Mouse (Mus musculus) liver, embryonic 14.5 days (tissue): ENCODE measurements around the gene Vps72. TPM values are rescaled to one million over a fixed set of nuclear protein-coding genes. Genes with fewer than 3 reads are reported as not detected.

Experiments
- ATAC-seq: fragments of 200-750 bp; cut with Nextera tagmentation; 2 replicates; pipeline ENCODE4 v1.8.0; 2017; ENCODE audit warnings: moderate number of reproducible peaks, mild to moderate bottlenecking, moderate library complexity; ENCODE audit not compliant: insufficient read depth
- DNase-seq, 3 experiments: peaks; one replicate each; pipeline ENCODE4 v3.0.0-alpha.2; 2012 to 2013; ENCODE audit warnings: low read depth in 3 of 3, low spot score in 3 of 3
- H3K27ac ChIP-seq: fragments of 300-500 bp; sonication (generic); 2 replicates; pipeline ENCODE4 v1.5.1; 2014; ENCODE audit warnings: moderate library complexity, mild to moderate bottlenecking, control low read depth, inconsistent platforms
- H3K27me3 ChIP-seq: fragments of 300-500 bp; sonication (generic); 2 replicates; pipeline ENCODE4 v1.6.1; 2014; ENCODE audit warnings: mild to moderate bottlenecking, low read length, moderate library complexity; ENCODE audit not compliant: control insufficient read depth, insufficient read depth
- H3K36me3 ChIP-seq: fragments of 300-500 bp; sonication (generic); replicated peaks from 2 replicates; pipeline ENCODE4 v1.6.1; 2014; ENCODE audit warnings: low read depth; ENCODE audit not compliant: control insufficient read depth, insufficient read depth
- H3K4me1 ChIP-seq, 2 experiments: fragments of 200-500 bp in 1 of 2; fragments of 300-500 bp in 1 of 2; sonication (generic) in 1 of 2; replicated peaks; 2 replicates each; pipeline ENCODE4 v1.6.1; 2012 to 2014; ENCODE audit warnings: antibody characterized with exemption in 1 of 2, inconsistent platforms in 1 of 2, low read length in 1 of 2; ENCODE audit not compliant: control insufficient read depth in 2 of 2, insufficient read depth in 2 of 2
- H3K4me2 ChIP-seq: fragments of 300-500 bp; sonication (generic); 2 replicates; pipeline ENCODE4 v1.6.1; 2014; ENCODE audit warnings: low read depth, mild to moderate bottlenecking, control low read depth, moderate library complexity
- H3K4me3 ChIP-seq, 2 experiments: fragments of 200-500 bp in 1 of 2; fragments of 300-500 bp in 1 of 2; sonication (generic) in 1 of 2; 2 replicates each; pipeline ENCODE4 v1.5.1; 2012 to 2014; ENCODE audit warnings: low read depth in 2 of 2, low read length in 2 of 2, mild to moderate bottlenecking in 2 of 2, control low read depth in 1 of 2, inconsistent platforms in 1 of 2, moderate library complexity in 1 of 2; ENCODE audit not compliant: insufficient read depth in 1 of 2
- H3K9ac ChIP-seq: fragments of 300-500 bp; sonication (generic); replicated peaks from 2 replicates; pipeline ENCODE4 v1.6.1; 2014; ENCODE audit warnings: mild to moderate bottlenecking, control low read depth, moderate library complexity
- H3K9me3 ChIP-seq: fragments of 300-500 bp; sonication (generic); 2 replicates; pipeline ENCODE4 v1.6.1; 2016; ENCODE audit warnings: low read length, mixed read lengths; ENCODE audit not compliant: control insufficient read depth
- CTCF ChIP-seq: IDR thresholded peaks from 2 replicates; pipeline ENCODE4 v1.5.1; 2016; ENCODE audit warnings: antibody characterized with exemption, low read depth, control low read depth
- EP300 ChIP-seq: IDR thresholded peaks from 2 replicates; pipeline ENCODE4 v1.6.1; 2016; ENCODE audit warnings: antibody characterized with exemption, low read depth
- WGBS: fragments of 180-500 bp; shearing (Covaris S2); extraction: QIAGEN DNeasy Blood & Tissue Kit; methylation state at CpG from one replicate; pipeline ENCODE4 v1.1.7; 2014; ENCODE audit not compliant: insufficient replicate concordance; 5-methylcytosine and 5-hydroxymethylcytosine counted together
- polyA plus RNA-seq, 2 experiments: library from polyadenylated mRNA; depleted of rRNA in 1 of 2; stranded (reverse) in 1 of 2; unstranded in 1 of 2; fragments of >200 nt; fragmentation: Nextera tagmentation in 1 of 2; extraction: Ambion mirVana in 1 of 2; gene quantifications; 2 replicates each; pipeline versions ENCODE4 v1.2.1 to v1.2.3; 2012 to 2014

Gene Vps72
- polyA plus RNA-seq, 2 experiments: 23.4 to 29.6 TPM

DNA sequence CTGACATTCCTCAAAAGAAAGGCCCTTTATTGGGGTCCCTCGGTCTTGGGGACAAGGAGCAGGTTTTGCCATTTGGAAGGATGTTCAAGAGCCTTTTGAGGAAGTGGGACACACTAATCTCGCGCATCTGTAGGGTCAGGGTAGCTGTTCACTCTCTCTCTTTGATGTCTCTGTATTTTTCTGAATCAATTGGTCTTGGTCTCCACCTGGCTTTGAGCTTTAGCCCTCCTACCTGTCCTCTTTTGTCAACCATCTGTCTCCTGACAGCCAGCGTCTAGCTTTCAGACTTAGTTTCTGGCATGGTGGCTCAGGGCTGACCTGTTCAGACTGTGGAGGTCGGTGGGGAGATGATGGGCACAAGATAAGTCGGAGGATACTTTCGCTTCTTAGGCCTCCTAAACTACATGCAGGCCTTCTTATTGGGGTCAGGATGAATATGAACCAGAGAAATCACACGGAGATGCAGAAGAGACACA, 48.7 kb downstream of the Vps72 start:
- DNase-seq (no peak), ATAC-seq (no peak)
- Histone ChIP-seq H3K27ac (no peak overlapping the region), H3K4me3 (peak overlapping the region; percentile 59 to 70), H3K9me3 (no peaks in the 10 kb centered on the region), H3K4me1 (peaks cover 0 to 4% of the 10 kb centered on the region in 2 experiments; a peak in 1 of 4 replicates), H3K36me3 (no peaks in the 10 kb centered on the region), H3K9ac (peak overlapping the region; percentile 15), H3K4me2 (peak overlapping the region; percentile 89), H3K27me3 (peaks cover 33% of the 10 kb centered on the region)
- WGBS: 11% methylated on average over 8 of the region's 8 CpGs
- TF ChIP-seq CTCF (no peak), EP300 (no peak)

DNA sequence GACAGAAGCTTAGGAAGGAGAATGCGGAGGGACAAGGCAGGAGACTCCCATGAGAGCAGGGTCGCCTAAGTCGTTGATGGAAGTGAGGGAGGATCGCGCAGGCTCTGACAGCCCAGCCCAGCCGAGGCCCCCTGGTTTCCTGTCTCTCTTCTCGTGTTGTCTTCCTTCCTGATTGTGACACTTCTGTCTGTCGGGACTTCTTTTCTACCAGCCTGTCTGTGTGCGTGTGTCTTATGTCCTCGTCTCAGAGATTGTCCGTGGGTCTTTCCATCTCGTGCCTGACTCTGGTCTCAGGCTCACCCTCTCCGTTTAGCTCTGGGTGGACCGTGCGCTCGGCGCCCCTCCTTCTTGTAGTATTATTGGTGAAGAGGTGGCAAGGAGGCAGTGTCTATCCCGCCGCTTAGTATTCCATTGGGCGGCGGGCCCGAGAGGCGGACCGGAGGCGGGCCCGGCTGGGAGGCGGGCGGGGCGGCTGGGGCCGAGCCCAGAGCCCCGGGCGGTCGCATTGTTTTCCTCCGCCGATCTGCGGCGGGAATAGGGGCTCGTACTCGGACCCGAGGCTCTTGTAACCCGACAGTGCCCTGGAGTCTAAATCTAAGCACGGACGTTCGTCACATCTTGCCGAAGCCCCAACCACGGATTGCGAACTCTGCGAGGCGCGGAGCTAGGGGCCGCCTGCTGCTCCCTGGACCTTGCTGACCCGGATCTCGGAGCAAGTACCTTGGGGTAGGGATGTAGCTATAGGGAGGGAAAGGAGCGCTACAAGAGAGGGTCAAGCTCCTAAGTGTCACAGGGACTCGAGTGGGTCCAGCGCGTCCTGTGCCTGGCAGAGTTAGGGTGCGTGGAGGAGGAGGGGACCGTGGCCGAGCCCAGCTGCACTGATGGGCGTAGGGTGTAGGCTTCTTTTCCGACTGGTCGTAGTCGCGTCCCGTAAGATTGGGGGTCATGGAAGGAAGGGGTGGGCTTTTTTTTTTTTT, 49.5 kb downstream of the Vps72 start, which contains the start of gene Sema6c:
Sema6c (plus strand) TSS at position 471 of the 977 bp plus-strand sequence.
- WGBS: under 1% methylated on average over 64 of the region's 66 CpGs
- peak within 1 kb of the TSS; percentile 89 for H3K4me2 ChIP-seq
- H3K4me1 ChIP-seq: peaks cover 2 to 4% of the 10 kb centered on the region in 2 experiments; a peak in 2 of 4 replicates
- H3K9me3 ChIP-seq: no peaks in the 10 kb centered on the region
- ATAC-seq (peak; percentile 92), DNase-seq (peak; percentile 75 to 80 (median 77))
- H3K4me3 ChIP-seq: peak within 1 kb of the TSS; percentile 59 to 70
- H3K27ac ChIP-seq: no peak within 1 kb of the TSS
- peaks cover 33% of the 10 kb centered on the region for H3K27me3 ChIP-seq
- no peaks in the 10 kb centered on the region for H3K36me3 ChIP-seq
- TF ChIP-seq CTCF: 0 out of 2 replicates have a peak, but pooled peaks have one; percentile 11
- TF ChIP-seq EP300: no peak
- peak within 1 kb of the TSS; percentile 54 for H3K9ac ChIP-seq

DNA sequence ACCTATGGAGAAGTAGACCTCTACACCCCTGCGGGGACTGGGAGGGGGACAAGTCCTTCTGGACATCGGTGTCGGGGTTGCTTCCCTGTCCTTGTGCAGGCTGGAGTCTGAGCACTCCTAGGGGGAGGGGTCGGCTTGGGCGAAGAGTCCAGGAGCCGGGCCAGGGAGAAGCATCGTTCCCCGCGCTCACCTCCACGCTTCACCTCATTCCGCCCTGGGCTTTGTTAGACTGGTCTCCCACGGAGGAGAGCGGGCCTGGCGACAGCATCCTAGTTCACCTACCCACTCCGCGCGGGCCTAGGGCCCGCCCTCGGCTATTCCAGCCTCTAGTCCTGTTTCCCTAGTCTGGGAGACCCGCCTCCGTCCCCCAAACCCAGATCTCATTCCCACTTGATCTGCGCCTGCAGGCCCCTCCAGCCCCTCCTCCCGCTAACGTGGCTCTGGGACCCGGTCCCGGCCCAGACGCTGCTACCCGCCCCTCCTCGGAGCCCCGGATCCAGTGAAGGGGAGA, 50.3 kb downstream of the Vps72 start:
- Histone ChIP-seq H3K27ac (no peak overlapping the region), H3K36me3 (no peaks in the 10 kb centered on the region), H3K9ac (no peak overlapping the region; the same call in 1 of the 2 replicates), H3K4me1 (peaks cover 2 to 4% of the 10 kb centered on the region in 2 experiments; a peak in 2 of 4 replicates), H3K27me3 (peaks cover 33% of the 10 kb centered on the region), H3K9me3 (no peaks in the 10 kb centered on the region), H3K4me3 (peak overlapping the region; percentile 59 to 70), H3K4me2 (peak overlapping the region; percentile 89)
- ATAC-seq (no peak), DNase-seq (no peak)
- WGBS: 3% methylated on average over 30 of the region's 30 CpGs
- no peak for TF ChIP-seq CTCF
- TF ChIP-seq EP300: no peak

DNA sequence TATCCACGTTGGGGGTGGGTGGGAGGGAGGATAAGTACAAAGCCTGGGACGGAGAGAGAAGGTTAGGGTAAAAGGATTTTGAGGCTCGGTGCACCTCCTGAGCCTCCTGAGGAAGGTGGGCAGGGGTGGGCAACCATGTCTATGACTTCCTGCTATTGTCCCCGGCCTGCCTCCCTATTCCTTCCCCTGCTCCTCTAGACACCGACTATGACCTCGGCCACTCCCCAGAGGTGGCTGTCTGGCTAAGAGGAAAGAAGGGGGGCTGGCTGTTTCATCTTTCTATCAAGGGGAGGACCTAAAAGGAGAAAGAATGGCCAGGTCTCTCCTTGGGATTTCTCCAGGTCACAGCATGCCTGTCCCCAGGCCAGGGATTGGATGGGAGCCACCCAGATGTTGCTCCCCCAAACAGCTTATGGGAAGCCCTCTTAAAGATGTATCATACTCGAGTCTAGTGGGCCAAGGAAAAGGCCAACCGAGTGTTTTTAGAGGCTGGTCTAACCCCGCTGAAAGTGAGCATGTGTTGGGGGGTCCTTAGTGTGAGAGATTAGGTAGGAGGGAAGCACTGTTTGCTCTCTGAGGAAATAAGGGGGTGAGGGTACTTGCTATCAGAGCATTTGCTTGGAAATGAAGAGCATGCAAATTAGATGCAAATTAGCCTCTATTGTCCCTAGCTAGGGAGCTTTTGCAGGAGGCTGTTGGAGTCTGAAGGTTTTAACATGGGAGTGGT, 51.0 kb downstream of the Vps72 start:
- Histone ChIP-seq H3K27me3 (peaks cover 33% of the 10 kb centered on the region), H3K36me3 (no peaks in the 10 kb centered on the region), H3K27ac (no peak overlapping the region), H3K4me3 (peak overlapping the region in 1 of 2 experiments; percentile 59; a peak in 1 of 4 replicates), H3K4me1 (peaks cover 2 to 4% of the 10 kb centered on the region in 2 experiments; a peak in 2 of 4 replicates), H3K9ac (no peak overlapping the region), H3K4me2 (peak overlapping the region; percentile 89; the same call in 1 of the 2 replicates), H3K9me3 (no peaks in the 10 kb centered on the region)
- ATAC-seq (no peak), DNase-seq (no peak)
- TF ChIP-seq EP300: no peak
- TF ChIP-seq CTCF: no peak
- 15% methylated on average over 9 of the region's 9 CpGs for WGBS
